Mouse (Mus musculus): ENCODE data around the gene Olfr251. TPM values are rescaled to one million over a fixed set of nuclear protein-coding genes. Genes with fewer than 3 reads are reported as not detected.
"Not testable (repeated sequence)": the region's sequence is repeated elsewhere in the genome, so short reads cannot be mapped to it uniquely, and the experiment has no call there.

The Olfr251 gene
- polyA plus RNA-seq (2012; ENCODE audit: insufficient read depth, insufficient read length, missing spikeins), result not detected in 2 replicates

- H3K27ac ChIP-seq (replicated peaks; ENCODE audit: low read depth, low read length), result no peak within 1 kb of the TSS
- no peaks in the 10 kb centered on the region for H3K4me1 ChIP-seq (ENCODE audit: control insufficient read depth, insufficient read depth, insufficient read length, low read length)
These were observed at the start of gene Olfr251 for GRCm38 (mm10) chr9:38376786-38377185. Gene Olfr251 (plus strand): TSS chr9:38377086.

GRCm38 (mm10) chr9:38328760-38329159 lies 48.1 kb upstream of the Olfr251 start, which contains the start of gene Olfr25:
Gene Olfr25 (plus strand): TSS chr9:38329060.
- Histone ChIP-seq H3K27ac (replicated peaks; ENCODE audit: low read depth, low read length) (no peak within 1 kb of the TSS), H3K4me1 (ENCODE audit: control insufficient read depth, insufficient read depth, insufficient read length, low read length) (no peaks in the 10 kb centered on the region), H3K4me3 (ENCODE audit: insufficient read depth, low read depth, low read length) (no peak within 1 kb of the TSS)

More at GRCm38 (mm10) chr9:38376786-38377185, at the start of gene Olfr251:
- H3K4me3 ChIP-seq (ENCODE audit: insufficient read depth, low read depth, low read length), result no peak within 1 kb of the TSS

GRCm38 (mm10) chr9:38348111-38348510 lies 28.8 kb upstream of the Olfr251 start, which contains the start of gene Olfr898:
Gene Olfr898 (plus strand): TSS chr9:38348411.
- no peak within 1 kb of the TSS for H3K4me3 ChIP-seq (ENCODE audit: insufficient read depth, low read depth, low read length)
- H3K4me1 ChIP-seq (ENCODE audit: control insufficient read depth, insufficient read depth, insufficient read length, low read length), result no peaks in the 10 kb centered on the region
- H3K27ac ChIP-seq (replicated peaks; ENCODE audit: low read depth, low read length), result no peak within 1 kb of the TSS

- Histone ChIP-seq H3K4me3 (ENCODE audit: insufficient read depth, low read depth, low read length) (no peak within 1 kb of the TSS), H3K27ac (replicated peaks; ENCODE audit: low read depth, low read length) (no peak within 1 kb of the TSS), H3K4me1 (ENCODE audit: control insufficient read depth, insufficient read depth, insufficient read length, low read length) (no peaks in the 10 kb centered on the region)
These were observed 10.3 kb upstream of the Olfr251 start, which contains the start of gene Olfr250 for GRCm38 (mm10) chr9:38366596-38366995. Gene Olfr250 (plus strand): TSS chr9:38366896.

GRCm38 (mm10) chr9:38401398-38401797 lies 24.5 kb downstream of the Olfr251 start, which contains the start of gene Olfr147:
Gene Olfr147 (plus strand): TSS chr9:38401698.
- H3K4me3 ChIP-seq (ENCODE audit: insufficient read depth, low read depth, low read length), result no peak within 1 kb of the TSS
- H3K27ac ChIP-seq (replicated peaks; ENCODE audit: low read depth, low read length), result no peak within 1 kb of the TSS
- no peaks in the 10 kb centered on the region for H3K4me1 ChIP-seq (ENCODE audit: control insufficient read depth, insufficient read depth, insufficient read length, low read length)

- not testable (repeated sequence) for H3K4me3 ChIP-seq (ENCODE audit: insufficient read depth, low read depth, low read length); H3K27ac ChIP-seq (replicated peaks; ENCODE audit: low read depth, low read length); H3K4me1 ChIP-seq (ENCODE audit: control insufficient read depth, insufficient read depth, insufficient read length, low read length)
These were observed 30.6 kb downstream of the Olfr251 start for GRCm38 (mm10) chr9:38407502-38407901.

- H3K4me1 ChIP-seq (ENCODE audit: control insufficient read depth, insufficient read depth, insufficient read length, low read length); H3K27ac ChIP-seq (replicated peaks; ENCODE audit: low read depth, low read length); H3K4me3 ChIP-seq (ENCODE audit: insufficient read depth, low read depth, low read length): not testable (repeated sequence)
These were observed 36.6 kb downstream of the Olfr251 start for GRCm38 (mm10) chr9:38413502-38413901.

GRCm38 (mm10) chr9:38423801-38424200 lies 46.9 kb downstream of the Olfr251 start:
- Histone ChIP-seq H3K4me1 (ENCODE audit: control insufficient read depth, insufficient read depth, insufficient read length, low read length) (no peaks in the 10 kb centered on the region), H3K27ac (replicated peaks; ENCODE audit: low read depth, low read length) (no peak overlapping the region), H3K4me3 (ENCODE audit: insufficient read depth, low read depth, low read length) (no peak overlapping the region)

- no peak overlapping the region for H3K27ac ChIP-seq (replicated peaks; ENCODE audit: low read depth, low read length)
- H3K4me3 ChIP-seq (ENCODE audit: insufficient read depth, low read depth, low read length), result no peak overlapping the region
These were observed 50.1 kb downstream of the Olfr251 start for GRCm38 (mm10) chr9:38427026-38427425.

GRCm38 (mm10) chr9:38429155-38429554 lies 52.3 kb downstream of the Olfr251 start, which contains the start of gene Olfr901:
Gene Olfr901 (plus strand): TSS chr9:38429455.
- Histone ChIP-seq H3K27ac (replicated peaks; ENCODE audit: low read depth, low read length) (no peak within 1 kb of the TSS), H3K4me1 (ENCODE audit: control insufficient read depth, insufficient read depth, insufficient read length, low read length) (no peaks in the 10 kb centered on the region), H3K4me3 (ENCODE audit: insufficient read depth, low read depth, low read length) (no peak within 1 kb of the TSS)

More at GRCm38 (mm10) chr9:38427026-38427425, 50.1 kb downstream of the Olfr251 start:
- no peaks in the 10 kb centered on the region for H3K4me1 ChIP-seq (ENCODE audit: control insufficient read depth, insufficient read depth, insufficient read length, low read length)

Other genes with a start within 250 kb of the Olfr251 start
- not detected in 2 replicates for gene Olfr890, start 234.6 kb upstream of the Olfr251 start, polyA plus RNA-seq (2012; ENCODE audit: insufficient read depth, insufficient read length, missing spikeins)
- gene Olfr891, start 196.3 kb upstream of the Olfr251 start, polyA plus RNA-seq (2012; ENCODE audit: insufficient read depth, insufficient read length, missing spikeins), result not detected in 2 replicates
- not detected in 2 replicates for gene Olfr893, start 168.7 kb upstream of the Olfr251 start, polyA plus RNA-seq (2012; ENCODE audit: insufficient read depth, insufficient read length, missing spikeins)
- not detected in 2 replicates for gene Olfr894, start 159.0 kb upstream of the Olfr251 start, polyA plus RNA-seq (2012; ENCODE audit: insufficient read depth, insufficient read length, missing spikeins)
- gene Olfr143, start 124.3 kb upstream of the Olfr251 start, polyA plus RNA-seq (2012; ENCODE audit: insufficient read depth, insufficient read length, missing spikeins), result not detected in 2 replicates
- not detected in 2 replicates for gene Olfr895, start 109.2 kb upstream of the Olfr251 start, polyA plus RNA-seq (2012; ENCODE audit: insufficient read depth, insufficient read length, missing spikeins)
- gene Olfr896-ps1, start 86.0 kb upstream of the Olfr251 start, polyA plus RNA-seq (2012; ENCODE audit: insufficient read depth, insufficient read length, missing spikeins), result not detected in 2 replicates
- not detected in 2 replicates for gene Olfr25, start 48.0 kb upstream of the Olfr251 start, polyA plus RNA-seq (2012; ENCODE audit: insufficient read depth, insufficient read length, missing spikeins)
- gene Olfr898, start 28.7 kb upstream of the Olfr251 start, polyA plus RNA-seq (2012; ENCODE audit: insufficient read depth, insufficient read length, missing spikeins), result not detected in 2 replicates
- not detected in 2 replicates for gene Olfr250, start 10.2 kb upstream of the Olfr251 start, polyA plus RNA-seq (2012; ENCODE audit: insufficient read depth, insufficient read length, missing spikeins)
- gene Olfr147, start 24.6 kb downstream of the Olfr251 start, polyA plus RNA-seq (2012; ENCODE audit: insufficient read depth, insufficient read length, missing spikeins), result not detected in 2 replicates
- gene Olfr901, start 52.4 kb downstream of the Olfr251 start, polyA plus RNA-seq (2012; ENCODE audit: insufficient read depth, insufficient read length, missing spikeins), result not detected in 2 replicates
- not detected in 2 replicates for gene Olfr902, start 70.6 kb downstream of the Olfr251 start, polyA plus RNA-seq (2012; ENCODE audit: insufficient read depth, insufficient read length, missing spikeins)
- not detected in 2 replicates for gene Olfr904, start 86.1 kb downstream of the Olfr251 start, polyA plus RNA-seq (2012; ENCODE audit: insufficient read depth, insufficient read length, missing spikeins)
- not detected in 2 replicates for gene Olfr905, start 94.0 kb downstream of the Olfr251 start, polyA plus RNA-seq (2012; ENCODE audit: insufficient read depth, insufficient read length, missing spikeins)
- not detected in 2 replicates for gene Olfr906, start 110.0 kb downstream of the Olfr251 start, polyA plus RNA-seq (2012; ENCODE audit: insufficient read depth, insufficient read length, missing spikeins)
- not detected in 2 replicates for gene Olfr907, start 118.7 kb downstream of the Olfr251 start, polyA plus RNA-seq (2012; ENCODE audit: insufficient read depth, insufficient read length, missing spikeins)
- gene Olfr911-ps1, start 144.5 kb downstream of the Olfr251 start, polyA plus RNA-seq (2012; ENCODE audit: insufficient read depth, insufficient read length, missing spikeins), result not detected in 2 replicates
- not detected in 2 replicates for gene Olfr910, start 160.8 kb downstream of the Olfr251 start, polyA plus RNA-seq (2012; ENCODE audit: insufficient read depth, insufficient read length, missing spikeins)
- not detected in 2 replicates for gene Olfr912, start 203.1 kb downstream of the Olfr251 start, polyA plus RNA-seq (2012; ENCODE audit: insufficient read depth, insufficient read length, missing spikeins)
- gene Olfr913, start 215.7 kb downstream of the Olfr251 start, polyA plus RNA-seq (2012; ENCODE audit: insufficient read depth, insufficient read length, missing spikeins), result not detected in 2 replicates
- gene Olfr914, start 228.0 kb downstream of the Olfr251 start, polyA plus RNA-seq (2012; ENCODE audit: insufficient read depth, insufficient read length, missing spikeins), result not detected in 2 replicates

All from brown adipose tissue, adult 24 weeks (tissue).